Mouse (Mus musculus) mesoderm, embryonic 11.5 days (tissue): ENCODE data around the gene Myo5a.

Experiments
- DNase-seq: peaks from one replicate; pipeline ENCODE4 v3.0.0-alpha.2; 2012; ENCODE audit warnings: low read depth, low spot score

Myo5a gene

GRCm38 (mm10) chr9:75070457-75071028 lies at the start of gene Myo5a:
TSS of gene Myo5a (plus strand) at chr9:75071015.
- DNase-seq = peak; percentile 13

GRCm38 (mm10) chr9:75022546-75022945 lies 48.3 kb upstream of the Myo5a start:
- DNase-seq = no peak

DNA sequence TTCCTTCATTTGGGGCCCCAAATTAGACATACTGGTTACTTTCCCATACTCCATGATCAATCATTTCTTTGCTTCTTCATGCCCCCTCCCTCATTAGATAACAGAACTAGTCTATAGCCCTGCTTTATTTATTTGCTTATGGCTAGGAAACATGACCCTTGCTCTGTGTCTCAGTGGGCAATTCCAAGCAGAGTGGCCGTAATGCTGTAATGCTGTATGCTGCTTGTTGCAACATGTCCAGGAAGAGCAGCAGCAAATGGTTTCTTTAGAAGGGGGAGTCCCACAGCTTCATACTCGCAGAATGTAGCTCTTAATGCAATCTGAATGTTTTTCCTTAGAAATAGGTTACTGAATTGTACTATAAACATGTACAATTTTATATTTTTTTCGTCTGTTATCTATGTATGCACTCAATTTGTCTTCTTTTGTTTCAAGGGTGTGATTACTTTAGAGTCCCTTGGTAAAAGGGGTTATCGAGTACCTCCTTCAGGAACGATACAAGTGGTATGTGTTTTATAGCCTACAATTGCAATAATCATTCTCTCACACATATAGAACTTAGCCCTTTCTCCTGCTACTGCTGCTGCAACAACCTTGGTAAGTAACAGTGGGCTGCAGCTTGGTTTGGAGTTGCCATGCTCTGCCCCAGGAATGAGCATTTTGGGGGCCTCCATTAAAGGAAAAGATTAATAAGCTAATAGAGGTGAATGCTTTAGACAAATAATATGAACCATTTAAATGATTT lies 47.5 kb upstream of the Myo5a start:
- DNase-seq = no peak

- no peak for DNase-seq
These were observed 46.7 kb upstream of the Myo5a start for GRCm38 (mm10) chr9:75024089-75024488.

- DNase-seq = no peak
These were observed 45.1 kb upstream of the Myo5a start for GRCm38 (mm10) chr9:75025689-75026088.

GRCm38 (mm10) chr9:75032408-75032807 lies 38.4 kb upstream of the Myo5a start:
- DNase-seq = no peak

DNA sequence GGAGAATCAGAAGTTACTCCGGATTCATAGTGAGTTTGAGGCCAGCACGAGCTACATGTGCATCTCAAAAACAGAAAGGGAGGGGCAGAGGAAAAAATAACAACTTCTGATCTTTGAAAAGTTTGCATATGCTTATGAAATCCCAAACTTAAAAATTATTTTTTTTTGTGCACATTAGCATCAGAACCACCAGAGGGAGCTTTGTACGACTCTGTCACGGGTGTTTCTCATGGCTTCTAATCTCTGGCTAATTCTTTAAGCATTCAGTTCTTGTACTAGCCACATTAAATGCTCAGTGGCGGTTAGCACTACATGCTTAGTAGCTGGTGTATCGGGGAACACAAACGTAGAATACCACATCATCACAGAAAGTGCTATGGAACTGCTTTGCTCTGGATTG lies 37.7 kb upstream of the Myo5a start:
- no peak for DNase-seq

GRCm38 (mm10) chr9:75034691-75035090 lies 36.1 kb upstream of the Myo5a start:
- DNase-seq = no peak

- no peak for DNase-seq
These were observed 34.9 kb upstream of the Myo5a start for GRCm38 (mm10) chr9:75035944-75036343.

- peak; percentile 86 for DNase-seq
These were observed 33.1 kb upstream of the Myo5a start, which contains the start of gene Arpp19 for GRCm38 (mm10) chr9:75037451-75038356. TSS of gene Arpp19 (plus strand) at chr9:75037614.

- no peak for DNase-seq
These were observed 32.5 kb upstream of the Myo5a start for GRCm38 (mm10) chr9:75038357-75038688.

GRCm38 (mm10) chr9:75040566-75040965 lies 30.2 kb upstream of the Myo5a start:
- DNase-seq = no peak

GRCm38 (mm10) chr9:75041840-75042525 lies 28.8 kb upstream of the Myo5a start:
- DNase-seq = no peak

- DNase-seq = no peak
These were observed 27.6 kb upstream of the Myo5a start for GRCm38 (mm10) chr9:75043191-75043590.

- no peak for DNase-seq
These were observed 23.7 kb upstream of the Myo5a start for GRCm38 (mm10) chr9:75047079-75047478.

GRCm38 (mm10) chr9:75049100-75049499 lies 21.7 kb upstream of the Myo5a start:
- DNase-seq = no peak

DNA sequence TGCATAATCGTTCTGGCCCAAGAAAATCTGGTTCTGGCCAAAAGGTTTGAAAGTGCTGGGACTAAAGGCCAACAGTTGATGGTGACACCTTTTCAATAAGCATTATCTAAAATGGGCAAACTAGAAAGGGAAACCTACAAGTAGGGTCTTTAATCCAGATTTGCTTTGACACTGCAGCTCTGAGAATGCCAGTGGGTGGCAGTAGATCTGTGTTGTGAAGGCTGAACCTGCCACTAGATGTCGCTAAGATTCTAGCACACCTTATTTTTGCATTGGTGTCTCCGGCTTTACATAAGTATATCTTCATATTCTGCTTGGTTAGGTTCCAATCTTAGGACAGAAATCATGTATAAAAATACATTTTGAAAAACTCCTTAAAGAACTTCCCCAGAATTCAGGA lies 20.8 kb upstream of the Myo5a start:
- DNase-seq = peak; percentile 68

- DNase-seq = no peak
These were observed 19.0 kb upstream of the Myo5a start for GRCm38 (mm10) chr9:75051841-75052240.

DNA sequence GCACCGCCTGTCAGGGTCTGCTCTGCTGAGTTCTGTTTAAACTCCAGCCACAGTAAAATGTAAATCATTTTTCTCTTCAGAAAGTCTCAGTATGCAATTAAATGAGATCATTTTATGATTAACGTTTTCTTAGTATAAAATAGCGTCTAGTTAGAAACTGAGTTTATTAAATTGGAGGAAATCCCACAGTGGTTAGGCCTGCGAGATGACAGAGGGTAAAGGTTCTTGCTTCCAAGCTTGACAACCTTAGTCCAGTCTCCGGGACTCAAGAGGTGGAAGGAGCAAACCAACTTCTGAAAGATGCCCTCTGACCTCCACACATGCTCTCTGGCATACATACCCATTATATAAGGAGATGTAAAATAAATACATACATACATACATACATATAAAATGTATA lies 15.8 kb upstream of the Myo5a start:
- DNase-seq = no peak

- DNase-seq = no peak
These were observed 6.0 kb upstream of the Myo5a start for GRCm38 (mm10) chr9:75064678-75065331.

DNA sequence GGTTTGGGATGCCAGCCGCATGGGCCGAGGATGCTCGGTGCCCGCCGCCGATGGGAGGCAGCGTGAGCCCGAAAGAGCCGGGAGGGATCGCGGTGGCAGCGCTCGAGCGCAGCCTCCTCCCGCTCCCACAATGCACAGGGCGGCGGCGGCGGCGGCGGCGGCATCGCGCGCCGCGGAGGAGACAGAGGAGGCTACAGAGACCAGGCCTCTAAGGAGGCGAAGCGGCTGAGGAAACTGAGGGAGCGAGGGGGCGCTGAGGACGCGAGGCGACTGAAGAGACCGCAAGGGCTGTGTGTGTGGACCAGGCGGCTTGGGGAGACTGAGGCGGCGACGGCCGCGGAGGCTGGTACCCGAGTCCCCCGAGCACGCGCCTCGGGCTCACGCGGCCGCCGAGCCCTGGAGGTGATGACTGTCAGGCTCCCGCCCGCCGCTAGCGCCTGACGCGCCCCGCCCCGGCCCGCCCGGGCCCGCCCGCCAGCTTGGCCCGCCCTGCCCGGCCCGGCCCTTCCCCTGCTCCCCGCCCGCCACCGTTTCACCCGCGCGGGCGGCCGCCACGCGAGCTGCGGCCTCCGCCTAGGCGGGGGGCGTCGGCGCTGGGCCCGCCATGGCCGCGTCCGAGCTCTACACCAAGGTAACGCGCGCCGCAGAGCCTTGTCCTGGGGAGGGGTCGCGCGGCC lies 352 bp downstream of the Myo5a start:
- DNase-seq = peak; percentile 76
